14 mouse cellular contexts compared by ENCODE assay signal in genomic region chr4:63310247-63310855, GRCm38 (mm10). TPM values are rescaled to one million over a fixed set of nuclear protein-coding genes. Genes with fewer than 3 reads are reported as not detected.
DNase-seq lines count a peak whose midpoint lies in the region; ATAC-seq and TF ChIP-seq lines count a peak whose summit lies in the region.
"Had no signal": no experiment of that assay in that cellular context is flagged by ENCODE, and none has a peak within 500 bp of the region (broad histone marks: within the 10 kb centered on the region; RNA-seq: fewer than 3 reads in every experiment).

No protein-coding gene starts in this region.

- H3K4me3 ChIP-seq in heart, adult 2 months = no peak overlapping the region
- H3K4me3 ChIP-seq: embryonic facial prominence, embryonic 13.5 days had no signal

- peaks cover 5% of the 10 kb centered on the region for H3K4me1 ChIP-seq in heart, adult 2 months (ENCODE audit: control insufficient read depth, insufficient read depth, low read length)

- no peaks in the 10 kb centered on the region for H3K27me3 ChIP-seq in heart, adult 2 months (ENCODE audit: control insufficient read depth, insufficient read depth, low read length)
- H3K27me3 ChIP-seq: embryonic facial prominence, embryonic 13.5 days had no signal

- intact Hi-C loops in heart, adult 2 months (cut with DNase I) = no loop called here
- intact Hi-C loops in heart, postnatal 36 days (cut with DNase I) = no loop called here

- no peak for ATAC-seq in megakaryocyte progenitor cell, adult 5-6 weeks (replicated peaks; ENCODE audit: poor library complexity)
- ATAC-seq: midbrain, embryonic 16.5 days had no signal

- 0 out of 2 replicates have a peak overlapping the region, but pooled peaks have one; percentile 22 for H3K9ac ChIP-seq in heart, adult 2 months (ENCODE audit: low read depth, low read length)
- H3K9ac ChIP-seq: embryonic facial prominence, embryonic 13.5 days had no signal

- H3K36me3 ChIP-seq in heart, adult 2 months (ENCODE audit: control insufficient read depth, insufficient read depth, low read length) = no peaks in the 10 kb centered on the region

- 0 out of 2 replicates have a peak, but pooled peaks have one; percentile 30 for TF ChIP-seq POLR2A in heart, adult 2 months (IDR thresholded peaks at IDR 0.05; ENCODE audit: insufficient read depth, low read depth, low read length)

- peak; percentile 5 for DNase-seq in cerebellum, adult 9-10 months
- DNase-seq in cerebellum, adult 8-10 months = no peak
- DNase-seq in NIH3T3 (ENCODE audit: low read depth) (peak; percentile 86), MN1 (ENCODE audit: low spot score) (no peak)
- peak; percentile 47 to 75 for DNase-seq in heart, adult 2 months
- peak; percentile 32 to 48 for DNase-seq in heart, postnatal 36 days
- DNase-seq in spleen, postnatal 10 days (ENCODE audit: low spot score in 2 of 2) = no peak
- DNase-seq: kidney, postnatal 14 days had no signal

- H3K27ac ChIP-seq in heart, adult 2 months = peak overlapping the region; percentile 58

- no peaks in the 10 kb centered on the region for H3K79me2 ChIP-seq in heart, adult 2 months (replicated peaks; ENCODE audit: control insufficient read depth, insufficient read depth, low read length)

- no peak for TF ChIP-seq CTCF in heart, adult 2 months (IDR thresholded peaks at IDR 0.05)

- 28% methylated on average over 10 of the region's 10 CpGs for WGBS in heart, adult 2 months

- TF ChIP-seq EP300 in heart, adult 2 months (IDR thresholded peaks at IDR 0.05; ENCODE audit: insufficient read depth, low read depth, low read length) = 0 out of 2 replicates have a peak, but pooled peaks have one; percentile 30

RNA-seq across cellular contexts. Expression of gene Orm1, which starts 34.0 kb away (rescaled TPM):
- total RNA-seq in heart, adult 2 months (2021) = under 1 TPM; 0.41 to 0.65 TPM
- 3.0 and 4.2 TPM in 2 replicates for polyA plus RNA-seq in heart, adult 2 months (2012; rRNA removed)
- 1 to 10 TPM in 1 of 2 experiments, not detected in 1; 1.5 TPM for total RNA-seq in heart, postnatal 36 days (2021)
- total RNA-seq in megakaryocyte progenitor cell, adult 5-6 weeks (2015) = 1.5 and 4.2 TPM in 2 replicates
- total RNA-seq in megakaryocyte progenitor cell, adult 5-6 weeks (2017) = 4.7 and 6.6 TPM in 2 replicates
- total RNA-seq: left cerebral cortex, postnatal 10 days had no signal
- polyA plus RNA-seq: embryonic facial prominence, embryonic 13.5 days; midbrain, embryonic 16.5 days; stomach, embryonic 14.5 days had no signal

RNA-seq across cellular contexts. Expression of gene Orm3, which starts 45.6 kb away (rescaled TPM):
- 1 to 10 TPM; 2.7 to 3.6 TPM for total RNA-seq in heart, adult 2 months (2021)
- polyA plus RNA-seq in heart, adult 2 months (2012; rRNA removed) = 0.41 TPM in 1 of 2 replicates, not detected in the other
- 1 to 10 TPM; 2.0 to 2.1 TPM for total RNA-seq in heart, postnatal 36 days (2021)
- total RNA-seq in megakaryocyte progenitor cell, adult 5-6 weeks (2015) = not detected in 2 replicates
- total RNA-seq in megakaryocyte progenitor cell, adult 5-6 weeks (2017) = not detected in 2 replicates
- total RNA-seq: left cerebral cortex, postnatal 10 days had no signal
- polyA plus RNA-seq: embryonic facial prominence, embryonic 13.5 days; liver, embryonic 16.5 days; midbrain, embryonic 16.5 days; stomach, embryonic 14.5 days had no signal

RNA-seq across cellular contexts. Expression of gene Orm2, which starts 51.9 kb away (rescaled TPM):
- total RNA-seq in heart, adult 2 months (2021) = not detected
- 0.73 TPM in 1 of 2 replicates, not detected in the other for polyA plus RNA-seq in heart, adult 2 months (2012; rRNA removed)
- total RNA-seq in heart, postnatal 36 days (2021) = not detected
- total RNA-seq in megakaryocyte progenitor cell, adult 5-6 weeks (2015) = not detected in 2 replicates
- not detected in 2 replicates for total RNA-seq in megakaryocyte progenitor cell, adult 5-6 weeks (2017)
- total RNA-seq: left cerebral cortex, postnatal 10 days had no signal
- polyA plus RNA-seq: embryonic facial prominence, embryonic 13.5 days; liver, embryonic 16.5 days; midbrain, embryonic 16.5 days; stomach, embryonic 14.5 days had no signal

Comparison
In these comparisons a context has a peak if more than half of its experiments do, and no peak if none do; other contexts are left out.
1. DNase-seq: peak in cerebellum, adult 9-10 months (single experiment), NIH3T3 (single experiment), heart, adult 2 months (2 of 2) and heart, postnatal 36 days (2 of 2); none in cerebellum, adult 8-10 months (single experiment), spleen, postnatal 10 days (0 of 2) and MN1 (single experiment).